Mouse (Mus musculus) small intestine, adult 2 months (tissue): ENCODE measurements around the gene Gm49388.

Experiments
- CTCF ChIP-seq: fragments of 200-500 bp; IDR thresholded peaks from 2 replicates; pipeline ENCODE4 v1.5.1; 2012; ENCODE audit warnings: low read depth, mild to moderate bottlenecking, control low read depth, inconsistent platforms, low read length, moderate library complexity, mixed read lengths; ENCODE audit not compliant: insufficient replicate concordance, insufficient read length; ENCODE audit errors: extremely low read depth
- POLR2A ChIP-seq: fragments of 200-500 bp; IDR thresholded peaks from 2 replicates; pipeline ENCODE4 v1.6.1; 2012; ENCODE audit warnings: low read depth, mild to moderate bottlenecking, control low read depth, inconsistent platforms, low read length, moderate library complexity

DNA sequence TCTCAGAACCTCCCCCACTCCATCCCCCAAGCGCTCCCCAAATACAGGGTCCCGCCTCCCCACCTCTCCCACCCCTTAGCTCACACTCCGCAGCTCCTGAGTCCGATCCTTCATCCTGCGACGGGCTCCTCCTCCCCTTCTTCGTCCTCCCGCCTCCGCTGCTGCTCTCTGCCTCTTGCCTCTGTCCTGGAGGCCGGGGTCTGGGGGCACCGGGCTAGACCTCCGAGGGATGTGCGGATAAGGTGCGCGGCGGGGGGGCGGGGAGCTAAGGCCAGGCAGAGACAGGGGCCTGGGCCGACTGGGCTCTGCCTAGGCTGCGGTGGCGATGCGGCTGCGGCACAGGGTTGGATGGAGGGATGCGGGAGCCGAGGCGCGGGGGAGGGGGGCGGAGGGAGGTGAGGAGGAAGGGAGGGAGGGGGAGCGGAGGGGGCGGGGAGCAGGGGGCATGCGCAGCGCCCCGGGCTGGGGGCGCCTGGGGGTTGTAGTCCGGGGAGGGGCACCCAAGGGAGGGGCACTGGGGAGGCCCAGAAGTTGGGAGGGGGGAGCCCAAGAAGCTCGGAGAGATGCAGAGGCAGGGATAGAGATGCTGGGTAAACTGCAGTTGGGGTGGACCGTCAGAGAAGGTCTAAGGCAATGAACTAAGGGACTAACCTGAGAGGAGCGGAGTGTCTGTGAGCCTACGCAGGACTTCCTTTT lies 38.9 kb downstream of the Gm49388 start, which contains the start of the genes Stx4a and Stx1b:
- no peak for TF ChIP-seq CTCF
- TF ChIP-seq POLR2A, result no peak
